Mouse (Mus musculus) heart, postnatal 0 days (tissue): Measurements from ENCODE around the gene Fgf4.

Experiments used
- CTCF ChIP-seq: IDR thresholded peaks from 2 replicates; pipeline ENCODE4 v1.5.1; 2016; ENCODE audit warnings: antibody characterized with exemption, control low read depth, low read depth
- EP300 ChIP-seq: IDR thresholded peaks from 2 replicates; pipeline ENCODE4 v1.6.1; 2016; ENCODE audit warnings: antibody characterized with exemption, low read depth

DNA sequence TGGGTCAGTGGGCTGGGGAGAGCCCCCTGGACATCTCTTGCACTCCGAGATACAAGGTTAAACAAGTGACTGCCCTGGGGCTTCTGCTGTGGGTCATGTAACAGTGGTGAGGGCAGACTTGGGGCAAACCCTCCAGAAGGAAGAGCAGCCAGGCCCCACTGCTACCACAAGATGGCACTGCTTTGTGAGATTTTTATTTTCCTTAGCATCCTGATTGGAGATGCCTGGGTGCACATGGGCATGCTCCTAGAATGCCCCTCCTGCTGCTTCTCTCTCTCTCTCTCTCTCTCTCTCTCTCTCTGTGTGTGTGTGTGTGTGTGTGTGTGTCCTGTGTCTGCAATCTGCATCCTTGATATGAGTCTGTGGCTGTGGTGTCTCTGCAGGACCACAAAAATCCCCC, 48.7 kb upstream of the Fgf4 start:
- TF ChIP-seq CTCF, result peak; percentile 61
- no peak for TF ChIP-seq EP300
